Mouse (Mus musculus) large intestine, adult 2 months (tissue): ENCODE measurements around the gene Grm7. TPM values are rescaled to one million over a fixed set of nuclear protein-coding genes. Genes with fewer than 3 reads are reported as not detected.

ENCODE experiments used
- DNase-seq: peaks from one replicate; pipeline ENCODE4 v3.0.0-alpha.2; 2012; ENCODE audit warnings: low read depth, low spot score
- WGBS: fragments of 180-500 bp; shearing (Covaris S2); methylation state at CpG from one replicate; pipeline ENCODE4 v1.1.7; 2018; 5-methylcytosine and 5-hydroxymethylcytosine counted together
- polyA plus RNA-seq: library from polyadenylated mRNA; depleted of rRNA; stranded (reverse); fragments of >200 nt; gene quantifications from 2 replicates; pipeline ENCODE4 v1.2.3, GENCODE M21; 2012; rRNA removed

Gene Grm7
- polyA plus RNA-seq: 0.06 and 0.11 TPM in 2 replicates

GRCm38 (mm10) chr6:110645411-110646361 lies at the start of gene Grm7:
TSS of gene Grm7 (plus strand) at chr6:110645581.
- WGBS: 5% methylated on average over 65 of the region's 65 CpGs
- DNase-seq: no peak

GRCm38 (mm10) chr6:110645041-110645410 lies 355 bp upstream of the Grm7 start:
- DNase-seq: no peak
- 5% methylated on average over 7 of the region's 7 CpGs for WGBS

- WGBS: 2% methylated on average over 12 of the region's 12 CpGs
- DNase-seq: no peak
These were observed 1.5 kb downstream of the Grm7 start for GRCm38 (mm10) chr6:110646901-110647300.

GRCm38 (mm10) chr6:110649227-110649626 lies 3.8 kb downstream of the Grm7 start:
- no peak for DNase-seq
- 86% methylated on average over 1 of the region's 1 CpGs for WGBS

- no peak for DNase-seq
- WGBS: 75% methylated on average over 5 of the region's 5 CpGs
These were observed 8.1 kb downstream of the Grm7 start for GRCm38 (mm10) chr6:110653361-110654001.

- WGBS: 91% methylated on average over 1 of the region's 1 CpGs
- no peak for DNase-seq
These were observed 19.1 kb downstream of the Grm7 start for GRCm38 (mm10) chr6:110664436-110664835.

- DNase-seq: no peak
- 58% methylated on average over 5 of the region's 5 CpGs for WGBS
These were observed 23.1 kb downstream of the Grm7 start for GRCm38 (mm10) chr6:110668447-110668846.

- DNase-seq: no peak
- 77% methylated on average over 1 of the region's 1 CpGs for WGBS
These were observed 45.6 kb downstream of the Grm7 start for GRCm38 (mm10) chr6:110690954-110691353.

- DNase-seq: no peak
- 66% methylated on average over 5 of the region's 5 CpGs for WGBS
These were observed 64.4 kb downstream of the Grm7 start for GRCm38 (mm10) chr6:110709763-110710162.

- 91% methylated on average over 3 of the region's 3 CpGs for WGBS
- DNase-seq: no peak
These were observed 69.6 kb downstream of the Grm7 start for GRCm38 (mm10) chr6:110714943-110715342.

- WGBS: 92% methylated on average over 4 of the region's 4 CpGs
- no peak for DNase-seq
These were observed 78.0 kb downstream of the Grm7 start for GRCm38 (mm10) chr6:110723371-110723770.

- no peak for DNase-seq
- WGBS: 91% methylated on average over 2 of the region's 2 CpGs
These were observed 88.5 kb downstream of the Grm7 start for GRCm38 (mm10) chr6:110733914-110734313.

GRCm38 (mm10) chr6:110743981-110744670 lies 98.7 kb downstream of the Grm7 start:
- WGBS: 27% methylated on average over 7 of the region's 7 CpGs
- DNase-seq: no peak

GRCm38 (mm10) chr6:110755921-110756320 lies 110.5 kb downstream of the Grm7 start:
- DNase-seq: no peak

GRCm38 (mm10) chr6:110769588-110769987 lies 124.2 kb downstream of the Grm7 start:
- no peak for DNase-seq

More at GRCm38 (mm10) chr6:110755921-110756320, 110.5 kb downstream of the Grm7 start:
- 91% methylated on average over 5 of the region's 5 CpGs for WGBS

- no peak for DNase-seq
- 29% methylated on average over 1 of the region's 1 CpGs for WGBS
These were observed 127.3 kb downstream of the Grm7 start for GRCm38 (mm10) chr6:110772652-110773051.

- 91% methylated on average over 6 of the region's 6 CpGs for WGBS
- DNase-seq: no peak
These were observed 130.7 kb downstream of the Grm7 start for GRCm38 (mm10) chr6:110776046-110776445.

- 47% methylated on average over 1 of the region's 1 CpGs for WGBS
- no peak for DNase-seq
These were observed 140.1 kb downstream of the Grm7 start for GRCm38 (mm10) chr6:110785497-110785928.

- WGBS: 85% methylated on average over 2 of the region's 2 CpGs
- DNase-seq: no peak
These were observed 147.3 kb downstream of the Grm7 start for GRCm38 (mm10) chr6:110792696-110793095.

GRCm38 (mm10) chr6:110807481-110807880 lies 162.1 kb downstream of the Grm7 start:
- WGBS: 65% methylated on average over 5 of the region's 5 CpGs

More at GRCm38 (mm10) chr6:110807481-110807880, 162.1 kb downstream of the Grm7 start:
- no peak for DNase-seq
